Mouse (Mus musculus): ENCODE results near the gene Hnrnpl. TPM values are rescaled to one million over a fixed set of nuclear protein-coding genes. Genes with fewer than 3 reads are reported as not detected.
A peak's percentile ranks its signal among the peaks of the same experiment; 100 is the strongest.

Gene Hnrnpl
- polyA plus RNA-seq, 1 experiment, result 633 TPM

GRCm38 (mm10) chr7:28785161-28785560 is 23.2 kb upstream of the Hnrnpl start:
- no peaks in the 10 kb centered on the region for H3K27me3 ChIP-seq (ENCODE audit: control insufficient read depth, insufficient read depth, low read length, poor library complexity, severe bottlenecking)
- H3K27ac ChIP-seq (ENCODE audit: insufficient read depth, low read length), result no peak overlapping the region
- peaks cover 10% of the 10 kb centered on the region for H3K4me1 ChIP-seq (ENCODE audit: control insufficient read depth, insufficient read depth, low read length)
- TF ChIP-seq EP300 (IDR thresholded peaks at IDR 0.05; ENCODE audit: insufficient read depth, low read depth, low read length) (no peak), POLR2A (IDR thresholded peaks at IDR 0.05; ENCODE audit: insufficient read depth, low read length) (no peak), CTCF (IDR thresholded peaks at IDR 0.05; ENCODE audit: low read depth, low read length) (no peak)
- no peaks in the 10 kb centered on the region for H3K9me3 ChIP-seq (replicated peaks; ENCODE audit: control insufficient read depth, insufficient read depth, low read length, poor library complexity, severe bottlenecking)
- no peaks in the 10 kb centered on the region for H3K36me3 ChIP-seq (ENCODE audit: control insufficient read depth, insufficient read depth, low read length, poor library complexity, severe bottlenecking)
- H3K9ac ChIP-seq (ENCODE audit: low read depth, poor library complexity, severe bottlenecking), result no peak overlapping the region
- no peak overlapping the region for H3K4me3 ChIP-seq (ENCODE audit: low read depth, low read length)

GRCm38 (mm10) chr7:28787884-28788283 is 20.5 kb upstream of the Hnrnpl start:
- no peak overlapping the region for H3K9ac ChIP-seq (ENCODE audit: low read depth, poor library complexity, severe bottlenecking)
- H3K36me3 ChIP-seq (ENCODE audit: control insufficient read depth, insufficient read depth, low read length, poor library complexity, severe bottlenecking), result no peaks in the 10 kb centered on the region
- no peak overlapping the region for H3K27ac ChIP-seq (ENCODE audit: insufficient read depth, low read length)
- no peaks in the 10 kb centered on the region for H3K27me3 ChIP-seq (ENCODE audit: control insufficient read depth, insufficient read depth, low read length, poor library complexity, severe bottlenecking)
- no peaks in the 10 kb centered on the region for H3K9me3 ChIP-seq (replicated peaks; ENCODE audit: control insufficient read depth, insufficient read depth, low read length, poor library complexity, severe bottlenecking)
- TF ChIP-seq CTCF (IDR thresholded peaks at IDR 0.05; ENCODE audit: low read depth, low read length) (no peak), EP300 (IDR thresholded peaks at IDR 0.05; ENCODE audit: insufficient read depth, low read depth, low read length) (no peak), POLR2A (IDR thresholded peaks at IDR 0.05; ENCODE audit: insufficient read depth, low read length) (no peak)
- H3K4me3 ChIP-seq (ENCODE audit: low read depth, low read length), result no peak overlapping the region
- peaks cover 9% of the 10 kb centered on the region for H3K4me1 ChIP-seq (ENCODE audit: control insufficient read depth, insufficient read depth, low read length)

- Histone ChIP-seq H3K4me3 (ENCODE audit: low read depth, low read length) (peak within 1 kb of the TSS; percentile 66), H3K4me1 (ENCODE audit: control insufficient read depth, insufficient read depth, low read length) (peaks cover 9% of the 10 kb centered on the region), H3K36me3 (ENCODE audit: control insufficient read depth, insufficient read depth, low read length, poor library complexity, severe bottlenecking) (no peaks in the 10 kb centered on the region), H3K9me3 (replicated peaks; ENCODE audit: control insufficient read depth, insufficient read depth, low read length, poor library complexity, severe bottlenecking) (no peaks in the 10 kb centered on the region), H3K9ac (ENCODE audit: low read depth, poor library complexity, severe bottlenecking) (peak within 1 kb of the TSS; percentile 23), H3K27ac (ENCODE audit: insufficient read depth, low read length) (peak within 1 kb of the TSS; percentile 30; the same call in 1 of the 2 replicates), H3K27me3 (ENCODE audit: control insufficient read depth, insufficient read depth, low read length, poor library complexity, severe bottlenecking) (no peaks in the 10 kb centered on the region)
- no peak for TF ChIP-seq EP300 (IDR thresholded peaks at IDR 0.05; ENCODE audit: insufficient read depth, low read depth, low read length)
- no peak for TF ChIP-seq CTCF (IDR thresholded peaks at IDR 0.05; ENCODE audit: low read depth, low read length)
- TF ChIP-seq POLR2A (IDR thresholded peaks at IDR 0.05; ENCODE audit: insufficient read depth, low read length), result no peak
Observed at GRCm38 (mm10) chr7:28788307-28789195, 19.8 kb upstream of the Hnrnpl start, which contains the start of gene Rinl. Rinl (plus strand) TSS chr7:28788969.

- Histone ChIP-seq H3K27me3 (ENCODE audit: control insufficient read depth, insufficient read depth, low read length, poor library complexity, severe bottlenecking) (no peaks in the 10 kb centered on the region), H3K9me3 (replicated peaks; ENCODE audit: control insufficient read depth, insufficient read depth, low read length, poor library complexity, severe bottlenecking) (no peaks in the 10 kb centered on the region), H3K27ac (ENCODE audit: insufficient read depth, low read length) (peak overlapping the region; percentile 30; the same call in 1 of the 2 replicates), H3K4me3 (ENCODE audit: low read depth, low read length) (peak overlapping the region; percentile 66), H3K9ac (ENCODE audit: low read depth, poor library complexity, severe bottlenecking) (peak overlapping the region; percentile 23), H3K36me3 (ENCODE audit: control insufficient read depth, insufficient read depth, low read length, poor library complexity, severe bottlenecking) (no peaks in the 10 kb centered on the region), H3K4me1 (ENCODE audit: control insufficient read depth, insufficient read depth, low read length) (peaks cover 9% of the 10 kb centered on the region)
- TF ChIP-seq EP300 (IDR thresholded peaks at IDR 0.05; ENCODE audit: insufficient read depth, low read depth, low read length) (no peak), CTCF (IDR thresholded peaks at IDR 0.05; ENCODE audit: low read depth, low read length) (no peak), POLR2A (IDR thresholded peaks at IDR 0.05; ENCODE audit: insufficient read depth, low read length) (no peak)
Observed at GRCm38 (mm10) chr7:28789235-28789634, 19.1 kb upstream of the Hnrnpl start.

GRCm38 (mm10) chr7:28790066-28790806 is 18.1 kb upstream of the Hnrnpl start:
- Histone ChIP-seq H3K36me3 (ENCODE audit: control insufficient read depth, insufficient read depth, low read length, poor library complexity, severe bottlenecking) (no peaks in the 10 kb centered on the region), H3K9ac (ENCODE audit: low read depth, poor library complexity, severe bottlenecking) (no peak overlapping the region), H3K9me3 (replicated peaks; ENCODE audit: control insufficient read depth, insufficient read depth, low read length, poor library complexity, severe bottlenecking) (no peaks in the 10 kb centered on the region), H3K27me3 (ENCODE audit: control insufficient read depth, insufficient read depth, low read length, poor library complexity, severe bottlenecking) (no peaks in the 10 kb centered on the region), H3K4me1 (ENCODE audit: control insufficient read depth, insufficient read depth, low read length) (peaks cover 5% of the 10 kb centered on the region), H3K4me3 (ENCODE audit: low read depth, low read length) (no peak overlapping the region), H3K27ac (ENCODE audit: insufficient read depth, low read length) (0 out of 2 replicates have a peak overlapping the region, but pooled peaks have one; percentile 19)
- TF ChIP-seq EP300 (IDR thresholded peaks at IDR 0.05; ENCODE audit: insufficient read depth, low read depth, low read length) (peak; percentile 75), POLR2A (IDR thresholded peaks at IDR 0.05; ENCODE audit: insufficient read depth, low read length) (no peak), CTCF (IDR thresholded peaks at IDR 0.05; ENCODE audit: low read depth, low read length) (peak; percentile 63)
